Mouse (Mus musculus) splenic B cell, adult 2 months (primary cell): Measurements from ENCODE around the gene Kel.

Experiments used
- DNase-seq: peaks from one replicate; pipeline ENCODE4 v3.0.0-alpha.2; 2011; ENCODE audit warnings: low read depth, low spot score
- H3K27me3 ChIP-seq: 2 replicates; pipeline ENCODE4 v1.6.1; 2012; ENCODE audit warnings: mild to moderate bottlenecking, low read length, moderate library complexity, mixed read lengths; ENCODE audit not compliant: control insufficient read depth, poor library complexity, insufficient read depth, severe bottlenecking
- H3K36me3 ChIP-seq: 2 replicates; pipeline ENCODE4 v1.6.1; 2012; ENCODE audit warnings: mild to moderate bottlenecking, low read length, moderate library complexity, mixed read lengths; ENCODE audit not compliant: control insufficient read depth, poor library complexity, insufficient read depth, severe bottlenecking

The Kel gene

GRCm38 (mm10) chr6:41704123-41704522 is at the start of gene Kel:
Gene Kel (minus strand): TSS chr6:41704339.
- H3K36me3 ChIP-seq = no peaks in the 10 kb centered on the region
- no peaks in the 10 kb centered on the region for H3K27me3 ChIP-seq
- DNase-seq = no peak

GRCm38 (mm10) chr6:41744664-41745392 is 40.7 kb upstream of the Kel start:
- H3K36me3 ChIP-seq = no peaks in the 10 kb centered on the region
- no peaks in the 10 kb centered on the region for H3K27me3 ChIP-seq
- no peak for DNase-seq

DNA sequence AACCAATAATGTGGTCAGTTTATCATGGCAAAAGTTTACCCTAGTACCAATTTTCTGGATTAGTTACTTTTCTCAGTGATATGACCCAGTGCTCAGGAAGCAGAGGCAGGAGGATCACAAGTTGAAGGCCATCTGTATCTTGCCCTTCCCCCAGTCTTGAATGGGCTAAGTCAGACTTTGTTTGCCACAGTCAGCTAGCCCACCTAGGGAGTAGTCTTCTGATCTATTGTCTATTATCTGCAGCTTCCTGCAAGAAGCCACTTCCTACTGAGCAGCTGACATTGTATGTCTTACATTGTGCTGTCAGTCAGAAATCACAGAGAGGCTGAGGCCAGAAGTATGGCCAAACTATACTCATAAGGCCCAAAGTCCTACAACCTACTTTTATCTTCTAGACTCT is 37.0 kb upstream of the Kel start:
- DNase-seq = no peak
- no peaks in the 10 kb centered on the region for H3K36me3 ChIP-seq
- H3K27me3 ChIP-seq = no peaks in the 10 kb centered on the region

- DNase-seq = no peak
- Histone ChIP-seq H3K27me3 (no peaks in the 10 kb centered on the region), H3K36me3 (no peaks in the 10 kb centered on the region)
Measured at GRCm38 (mm10) chr6:41734719-41735470, 30.8 kb upstream of the Kel start.

- H3K27me3 ChIP-seq = no peaks in the 10 kb centered on the region
- H3K36me3 ChIP-seq = no peaks in the 10 kb centered on the region
- no peak for DNase-seq
Measured at GRCm38 (mm10) chr6:41727989-41728609, 24.0 kb upstream of the Kel start.

GRCm38 (mm10) chr6:41721430-41721829 is 17.3 kb upstream of the Kel start:
- H3K36me3 ChIP-seq = no peaks in the 10 kb centered on the region
- no peaks in the 10 kb centered on the region for H3K27me3 ChIP-seq
- no peak for DNase-seq

DNA sequence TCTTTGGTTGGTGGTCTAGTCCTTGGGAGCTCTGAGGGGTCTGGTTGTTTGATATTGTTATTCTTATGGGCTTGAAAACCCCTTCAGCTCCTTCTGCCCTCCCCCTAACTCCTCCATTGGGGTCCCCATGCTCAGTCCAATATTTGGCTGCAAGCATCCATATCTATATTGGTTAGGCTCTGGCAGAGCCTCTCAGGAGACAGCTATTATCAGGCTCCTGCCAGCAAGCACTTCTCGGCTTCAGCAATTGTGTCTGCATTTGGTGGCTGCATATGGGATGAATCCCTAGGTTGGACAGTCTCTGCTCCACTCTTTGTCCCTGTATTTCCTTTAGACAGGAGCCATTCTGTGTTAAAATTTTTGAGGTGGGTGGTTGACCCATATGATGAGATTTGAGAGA is 6.1 kb upstream of the Kel start:
- Histone ChIP-seq H3K36me3 (no peaks in the 10 kb centered on the region), H3K27me3 (no peaks in the 10 kb centered on the region)
- no peak for DNase-seq

DNA sequence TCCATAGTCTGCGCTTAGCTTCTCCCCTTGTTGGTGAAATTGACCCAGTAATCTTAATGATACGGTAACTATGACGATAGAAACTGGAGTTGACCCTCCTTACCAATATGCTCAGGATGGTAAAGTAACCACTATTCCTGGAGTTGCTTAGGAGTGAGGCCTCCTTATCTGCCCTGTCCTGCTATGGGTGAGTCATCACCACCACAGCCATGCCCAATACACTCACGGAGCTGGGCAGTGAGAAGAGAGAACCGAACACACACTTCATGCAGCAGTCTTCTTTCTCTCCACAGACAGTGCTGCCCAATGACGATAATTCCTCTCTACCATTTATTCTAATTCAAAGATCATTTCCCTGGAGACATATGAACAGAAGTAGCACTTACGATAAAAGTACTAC is 2.1 kb upstream of the Kel start:
- no peak for DNase-seq
- H3K27me3 ChIP-seq = no peaks in the 10 kb centered on the region
- H3K36me3 ChIP-seq = no peaks in the 10 kb centered on the region

- Histone ChIP-seq H3K36me3 (no peaks in the 10 kb centered on the region), H3K27me3 (no peaks in the 10 kb centered on the region)
- no peak for DNase-seq
Measured at GRCm38 (mm10) chr6:41702928-41703327, 1.2 kb downstream of the Kel start.

DNA sequence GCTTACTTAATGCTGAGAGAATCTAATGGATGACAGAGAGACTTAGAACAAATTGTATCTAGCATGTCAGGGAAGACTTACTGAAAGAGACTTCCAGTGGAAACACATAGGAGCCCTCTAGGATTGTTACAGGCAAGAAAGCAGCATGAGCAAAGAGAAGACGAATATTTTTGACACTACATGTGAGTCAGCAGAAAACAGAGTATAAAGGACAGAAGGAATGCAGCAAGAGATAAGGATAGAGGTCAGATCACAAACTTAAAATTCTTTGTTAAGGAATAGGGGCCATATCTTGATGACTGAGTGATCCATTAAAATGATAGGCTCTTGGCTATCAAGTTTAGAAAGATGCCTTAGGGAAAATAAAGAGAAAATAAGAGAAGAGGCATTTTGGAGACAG is 2.9 kb downstream of the Kel start:
- no peaks in the 10 kb centered on the region for H3K27me3 ChIP-seq
- DNase-seq = no peak
- H3K36me3 ChIP-seq = no peaks in the 10 kb centered on the region

- Histone ChIP-seq H3K27me3 (no peaks in the 10 kb centered on the region), H3K36me3 (no peaks in the 10 kb centered on the region)
- no peak for DNase-seq
Measured at GRCm38 (mm10) chr6:41694407-41694806, 9.7 kb downstream of the Kel start.

DNA sequence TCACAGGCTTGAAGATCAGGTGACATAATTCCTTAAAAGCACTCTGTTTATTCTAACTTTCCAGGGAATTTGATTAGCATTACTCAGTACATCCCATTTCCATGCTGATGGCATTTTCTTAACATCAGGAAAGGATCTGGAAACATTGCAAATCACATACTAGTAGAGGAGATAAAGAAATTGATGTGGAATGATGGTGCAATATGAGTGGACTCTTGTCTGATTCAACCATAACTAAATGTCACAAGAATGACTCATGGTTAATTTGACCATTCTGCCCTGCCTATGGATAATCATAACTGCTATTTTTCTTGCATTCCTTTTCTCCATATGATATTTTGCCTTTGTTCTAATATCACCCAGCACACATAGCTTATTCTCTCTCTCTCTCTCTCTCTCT is 11.9 kb downstream of the Kel start:
- no peaks in the 10 kb centered on the region for H3K36me3 ChIP-seq
- DNase-seq = no peak

DNA sequence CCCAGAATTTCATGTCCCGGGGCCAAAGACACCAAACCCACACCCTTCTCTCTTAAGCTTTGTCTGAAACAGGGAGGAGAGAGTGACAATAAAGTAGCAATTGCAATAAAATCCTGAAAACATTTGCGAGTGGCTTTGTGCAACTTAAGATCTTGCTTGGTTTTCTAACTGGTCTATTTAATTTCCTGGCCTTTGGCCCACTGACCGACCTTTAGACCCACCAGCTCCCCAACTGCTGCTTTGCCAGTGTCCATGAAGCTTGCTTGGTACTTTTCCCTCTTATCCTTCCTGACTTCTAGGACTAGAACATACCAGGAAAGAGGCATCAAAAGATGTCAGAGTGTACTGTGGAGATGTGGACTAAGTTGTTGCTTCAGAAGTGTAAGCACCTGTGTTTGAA is 18.5 kb downstream of the Kel start:
- no peaks in the 10 kb centered on the region for H3K36me3 ChIP-seq
- H3K27me3 ChIP-seq = no peaks in the 10 kb centered on the region
- DNase-seq = no peak

More for the DNA sequence above, 11.9 kb downstream of the Kel start:
- no peaks in the 10 kb centered on the region for H3K27me3 ChIP-seq

DNA sequence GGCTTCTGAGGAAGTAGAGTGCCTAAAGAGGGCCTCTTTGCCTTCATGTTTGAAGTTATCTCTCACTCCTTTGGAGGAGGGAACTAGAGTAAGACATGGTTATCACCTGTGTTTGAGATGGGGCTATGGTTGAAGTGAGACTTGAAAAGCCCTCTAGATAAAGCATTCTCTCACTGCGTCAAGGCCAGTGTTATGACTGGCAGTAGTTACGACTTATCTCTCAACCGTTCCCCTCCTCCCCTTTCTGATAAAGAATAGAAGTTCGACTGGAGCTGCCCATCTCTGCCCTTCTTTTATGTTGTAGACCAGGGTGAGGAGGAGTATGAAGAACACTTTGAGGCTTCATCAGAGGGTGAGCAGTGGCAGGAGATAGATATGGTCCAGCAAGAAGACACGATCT is 19.2 kb downstream of the Kel start:
- DNase-seq = no peak
- Histone ChIP-seq H3K27me3 (no peaks in the 10 kb centered on the region), H3K36me3 (no peaks in the 10 kb centered on the region)

- DNase-seq = no peak
- no peaks in the 10 kb centered on the region for H3K36me3 ChIP-seq
- H3K27me3 ChIP-seq = no peaks in the 10 kb centered on the region
Measured at GRCm38 (mm10) chr6:41684131-41684530, 20.0 kb downstream of the Kel start, which contains the start of gene Llcfc1. Gene Llcfc1 (plus strand): TSS chr6:41684431.
